Mouse (Mus musculus): ENCODE data around the gene Bcdin3d. TPM values are rescaled to one million over a fixed set of nuclear protein-coding genes. Genes with fewer than 3 reads are reported as not detected.

Bcdin3d gene
- polyA plus RNA-seq, 1 experiment from 2014 or later, result 13.7 TPM

DNA sequence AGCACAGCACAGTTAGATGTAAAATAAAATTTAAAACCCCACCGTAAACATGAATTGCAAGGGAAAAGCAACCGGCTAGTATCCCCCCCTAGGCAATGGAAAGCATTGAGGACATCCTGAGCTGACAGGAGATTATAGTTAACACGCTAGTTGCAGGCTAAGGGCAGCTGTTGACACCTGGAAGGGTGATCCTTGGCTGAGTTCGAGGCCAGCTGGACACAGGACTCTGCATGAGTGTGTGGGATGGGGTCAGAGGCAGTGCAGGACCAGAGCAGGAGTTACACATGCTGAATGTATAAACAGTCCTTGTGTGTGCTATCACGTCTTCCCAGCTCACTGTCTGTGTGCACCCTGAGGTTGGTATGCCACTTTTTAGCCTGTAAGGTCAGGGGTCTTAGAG, 28.7 kb upstream of the Bcdin3d start:
- Histone ChIP-seq H3K4me2 (ENCODE audit: low read depth, low read length) (no peak overlapping the region), H3K9ac (ENCODE audit: low read length) (no peak overlapping the region), H3K36me3 (ENCODE audit: control insufficient read depth, insufficient read depth, low read length) (no peaks in the 10 kb centered on the region), H3K9me3 (ENCODE audit: control insufficient read depth, low read length) (no peaks in the 10 kb centered on the region), H3K4me3 (ENCODE audit: low read length) (no peak overlapping the region), H3K27me3 (ENCODE audit: control insufficient read depth, insufficient read depth, low read depth, low read length) (no peaks in the 10 kb centered on the region), H3K27ac (ENCODE audit: low read length) (no peak overlapping the region), H3K4me1 (replicated peaks; ENCODE audit: control insufficient read depth, insufficient read depth, low read length) (peaks cover 65% of the 10 kb centered on the region)
- ATAC-seq (ENCODE audit: low read depth), result no peak
- WGBS, result 66% methylated on average over 5 of the region's 5 CpGs

DNA sequence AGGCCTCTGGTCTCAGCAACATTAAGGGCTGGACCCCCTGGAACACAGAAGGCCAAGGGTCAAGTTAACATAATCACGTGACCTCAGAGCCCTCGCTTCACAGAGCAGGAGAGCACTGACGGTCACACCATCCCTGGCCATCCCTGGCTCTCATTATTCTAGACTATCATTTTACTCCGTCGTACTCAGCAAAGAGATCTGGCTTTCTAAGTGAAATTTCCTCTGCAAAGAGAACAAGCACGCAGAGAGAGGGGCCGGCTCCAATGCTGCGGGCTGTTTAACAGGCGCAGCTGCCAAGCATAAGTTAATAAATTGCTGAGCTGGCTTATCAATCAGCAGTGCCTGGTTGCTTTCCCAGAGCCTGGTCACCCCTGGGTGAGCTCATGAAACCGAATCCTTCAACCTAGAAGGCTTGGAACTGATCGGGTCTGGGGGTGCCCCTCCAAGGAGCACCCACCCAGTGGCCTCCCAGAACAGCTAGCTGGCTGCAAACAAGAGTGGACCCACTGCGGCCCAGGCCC, 27.8 kb upstream of the Bcdin3d start:
- Histone ChIP-seq H3K9ac (ENCODE audit: low read length) (no peak overlapping the region), H3K27ac (ENCODE audit: low read length) (peak overlapping the region; percentile 45; the same call in 1 of the 2 replicates), H3K27me3 (ENCODE audit: control insufficient read depth, insufficient read depth, low read depth, low read length) (no peaks in the 10 kb centered on the region), H3K36me3 (ENCODE audit: control insufficient read depth, insufficient read depth, low read length) (no peaks in the 10 kb centered on the region), H3K9me3 (ENCODE audit: control insufficient read depth, low read length) (no peaks in the 10 kb centered on the region), H3K4me3 (ENCODE audit: low read length) (no peak overlapping the region), H3K4me1 (replicated peaks; ENCODE audit: control insufficient read depth, insufficient read depth, low read length) (peaks cover 74% of the 10 kb centered on the region), H3K4me2 (ENCODE audit: low read depth, low read length) (no peak overlapping the region)
- WGBS, result 42% methylated on average over 12 of the region's 12 CpGs
- no peak for ATAC-seq (ENCODE audit: low read depth)

DNA sequence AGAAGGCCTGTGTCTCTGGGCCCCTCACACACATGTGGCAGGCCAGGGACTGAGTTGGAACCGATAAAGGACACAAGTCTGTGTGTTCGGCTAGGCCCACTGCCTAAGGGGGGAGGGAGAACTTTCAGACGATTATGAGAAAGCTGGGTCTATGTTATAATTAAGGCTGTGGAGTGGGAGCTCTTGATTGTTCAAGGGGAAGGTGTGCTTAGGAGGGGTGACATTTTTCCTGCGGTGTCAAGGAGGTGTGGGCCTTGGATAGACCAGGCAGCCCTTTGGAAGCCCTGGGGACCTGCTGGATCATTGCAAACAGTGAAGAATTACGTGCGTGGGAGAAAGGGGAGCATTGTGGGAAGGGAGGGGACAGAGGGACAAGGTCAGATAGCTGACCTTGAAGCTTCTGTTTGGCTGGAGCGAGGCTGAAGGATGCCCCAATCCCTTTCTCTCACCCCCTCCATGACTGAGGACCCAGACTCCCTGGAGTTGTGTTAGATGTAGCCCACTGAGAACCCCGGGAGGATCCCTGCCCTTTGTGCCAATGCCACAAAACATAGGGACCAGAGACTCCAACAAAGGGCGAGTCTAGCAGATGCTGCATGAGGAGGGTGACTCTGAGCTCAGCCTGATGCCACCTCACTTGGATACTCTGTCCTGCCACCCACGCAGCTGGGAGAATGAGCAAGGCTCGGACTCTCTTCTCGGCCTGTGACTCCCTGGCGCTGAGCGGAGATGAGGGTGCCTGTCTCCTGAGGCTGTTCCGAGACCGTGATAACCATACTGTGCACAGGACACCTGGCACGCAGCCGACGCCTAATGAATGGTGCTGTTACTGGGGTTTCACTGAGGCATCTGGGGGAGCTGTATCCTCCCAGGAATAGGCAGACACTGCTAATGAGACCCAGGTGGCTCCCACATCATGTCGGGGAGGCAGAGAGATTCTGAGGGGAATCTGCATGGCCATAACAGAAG, 27.0 kb upstream of the Bcdin3d start:
- H3K27me3 ChIP-seq (ENCODE audit: control insufficient read depth, insufficient read depth, low read depth, low read length), result no peaks in the 10 kb centered on the region
- no peaks in the 10 kb centered on the region for H3K9me3 ChIP-seq (ENCODE audit: control insufficient read depth, low read length)
- ATAC-seq (ENCODE audit: low read depth), result no peak
- H3K36me3 ChIP-seq (ENCODE audit: control insufficient read depth, insufficient read depth, low read length), result no peaks in the 10 kb centered on the region
- 67% methylated on average over 20 of the region's 20 CpGs for WGBS
- H3K4me3 ChIP-seq (ENCODE audit: low read length), result no peak overlapping the region
- no peak overlapping the region for H3K4me2 ChIP-seq (ENCODE audit: low read depth, low read length)
- H3K9ac ChIP-seq (ENCODE audit: low read length), result no peak overlapping the region
- H3K27ac ChIP-seq (ENCODE audit: low read length), result peak overlapping the region; percentile 45; the same call in 1 of the 2 replicates
- peaks cover 75% of the 10 kb centered on the region for H3K4me1 ChIP-seq (replicated peaks; ENCODE audit: control insufficient read depth, insufficient read depth, low read length)

DNA sequence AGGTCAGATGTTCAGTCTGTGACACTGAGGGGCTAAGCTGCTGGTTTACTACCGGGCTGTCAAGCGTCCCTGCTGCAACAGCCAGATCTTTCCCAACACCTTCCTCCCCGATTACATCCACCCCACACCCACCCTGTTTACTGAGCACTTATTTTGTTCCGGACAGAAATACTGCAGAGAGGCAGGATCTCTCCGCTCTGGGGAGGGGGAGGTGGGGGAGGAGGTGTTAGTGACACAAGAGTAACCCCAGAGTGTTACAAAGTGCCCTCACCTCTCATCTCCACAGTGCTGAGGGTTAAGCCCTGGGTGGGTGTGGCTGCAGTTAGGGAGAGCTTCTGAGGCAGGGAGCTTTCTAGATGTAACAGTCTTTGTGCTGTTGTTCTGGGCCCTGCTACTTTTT, 25.8 kb upstream of the Bcdin3d start:
- ATAC-seq (ENCODE audit: low read depth), result no peak
- 12% methylated on average over 5 of the region's 5 CpGs for WGBS
- H3K4me2 ChIP-seq (ENCODE audit: low read depth, low read length), result no peak overlapping the region
- no peaks in the 10 kb centered on the region for H3K9me3 ChIP-seq (ENCODE audit: control insufficient read depth, low read length)
- H3K9ac ChIP-seq (ENCODE audit: low read length), result no peak overlapping the region
- peaks cover 63% of the 10 kb centered on the region for H3K4me1 ChIP-seq (replicated peaks; ENCODE audit: control insufficient read depth, insufficient read depth, low read length)
- no peak overlapping the region for H3K4me3 ChIP-seq (ENCODE audit: low read length)
- no peaks in the 10 kb centered on the region for H3K27me3 ChIP-seq (ENCODE audit: control insufficient read depth, insufficient read depth, low read depth, low read length)
- no peak overlapping the region for H3K27ac ChIP-seq (ENCODE audit: low read length)
- no peaks in the 10 kb centered on the region for H3K36me3 ChIP-seq (ENCODE audit: control insufficient read depth, insufficient read depth, low read length)

GRCm38 (mm10) chr15:99499726-99500125, 25.2 kb upstream of the Bcdin3d start:
- no peak for ATAC-seq (ENCODE audit: low read depth)
- H3K9ac ChIP-seq (ENCODE audit: low read length), result no peak overlapping the region
- peaks cover 57% of the 10 kb centered on the region for H3K4me1 ChIP-seq (replicated peaks; ENCODE audit: control insufficient read depth, insufficient read depth, low read length)
- no peaks in the 10 kb centered on the region for H3K9me3 ChIP-seq (ENCODE audit: control insufficient read depth, low read length)
- H3K27ac ChIP-seq (ENCODE audit: low read length), result peak overlapping the region; percentile 25; the same call in 1 of the 2 replicates
- H3K27me3 ChIP-seq (ENCODE audit: control insufficient read depth, insufficient read depth, low read depth, low read length), result no peaks in the 10 kb centered on the region
- WGBS, result 39% methylated on average over 6 of the region's 6 CpGs
- no peak overlapping the region for H3K4me3 ChIP-seq (ENCODE audit: low read length)
- H3K4me2 ChIP-seq (ENCODE audit: low read depth, low read length), result no peak overlapping the region
- H3K36me3 ChIP-seq (ENCODE audit: control insufficient read depth, insufficient read depth, low read length), result no peaks in the 10 kb centered on the region

GRCm38 (mm10) chr15:99498781-99499180, 24.3 kb upstream of the Bcdin3d start:
- peak; percentile 60 for ATAC-seq (ENCODE audit: low read depth)
- H3K9ac ChIP-seq (ENCODE audit: low read length), result peak overlapping the region; percentile 26
- H3K27me3 ChIP-seq (ENCODE audit: control insufficient read depth, insufficient read depth, low read depth, low read length), result no peaks in the 10 kb centered on the region
- H3K27ac ChIP-seq (ENCODE audit: low read length), result peak overlapping the region; percentile 86
- H3K4me2 ChIP-seq (ENCODE audit: low read depth, low read length), result no peak overlapping the region
- no peaks in the 10 kb centered on the region for H3K36me3 ChIP-seq (ENCODE audit: control insufficient read depth, insufficient read depth, low read length)
- H3K4me1 ChIP-seq (replicated peaks; ENCODE audit: control insufficient read depth, insufficient read depth, low read length), result peaks cover 51% of the 10 kb centered on the region
- H3K4me3 ChIP-seq (ENCODE audit: low read length), result no peak overlapping the region
- no peaks in the 10 kb centered on the region for H3K9me3 ChIP-seq (ENCODE audit: control insufficient read depth, low read length)
- WGBS, result 41% methylated on average over 4 of the region's 4 CpGs

GRCm38 (mm10) chr15:99498356-99498755, 23.8 kb upstream of the Bcdin3d start:
- peak overlapping the region; percentile 26; the same call in 1 of the 2 replicates for H3K9ac ChIP-seq (ENCODE audit: low read length)
- WGBS, result 40% methylated on average over 4 of the region's 4 CpGs
- ATAC-seq (ENCODE audit: low read depth), result peak; percentile 4; the same call in 1 of the 2 replicates
- H3K36me3 ChIP-seq (ENCODE audit: control insufficient read depth, insufficient read depth, low read length), result no peaks in the 10 kb centered on the region
- H3K27me3 ChIP-seq (ENCODE audit: control insufficient read depth, insufficient read depth, low read depth, low read length), result no peaks in the 10 kb centered on the region
- H3K27ac ChIP-seq (ENCODE audit: low read length), result peak overlapping the region; percentile 86
- H3K4me3 ChIP-seq (ENCODE audit: low read length), result no peak overlapping the region
- H3K4me1 ChIP-seq (replicated peaks; ENCODE audit: control insufficient read depth, insufficient read depth, low read length), result peaks cover 51% of the 10 kb centered on the region
- H3K9me3 ChIP-seq (ENCODE audit: control insufficient read depth, low read length), result no peaks in the 10 kb centered on the region
- H3K4me2 ChIP-seq (ENCODE audit: low read depth, low read length), result no peak overlapping the region

GRCm38 (mm10) chr15:99497527-99498242, 23.2 kb upstream of the Bcdin3d start:
- no peak overlapping the region for H3K9ac ChIP-seq (ENCODE audit: low read length)
- H3K9me3 ChIP-seq (ENCODE audit: control insufficient read depth, low read length), result no peaks in the 10 kb centered on the region
- ATAC-seq (ENCODE audit: low read depth), result peak; percentile 70
- H3K4me2 ChIP-seq (ENCODE audit: low read depth, low read length), result peak overlapping the region; percentile 36; the same call in 1 of the 2 replicates
- H3K4me3 ChIP-seq (ENCODE audit: low read length), result no peak overlapping the region
- WGBS, result 36% methylated on average over 12 of the region's 12 CpGs
- no peaks in the 10 kb centered on the region for H3K27me3 ChIP-seq (ENCODE audit: control insufficient read depth, insufficient read depth, low read depth, low read length)
- H3K27ac ChIP-seq (ENCODE audit: low read length), result peak overlapping the region; percentile 86
- H3K4me1 ChIP-seq (replicated peaks; ENCODE audit: control insufficient read depth, insufficient read depth, low read length), result peaks cover 49% of the 10 kb centered on the region
- H3K36me3 ChIP-seq (ENCODE audit: control insufficient read depth, insufficient read depth, low read length), result no peaks in the 10 kb centered on the region

- no peak overlapping the region for H3K4me2 ChIP-seq (ENCODE audit: low read depth, low read length)
- ATAC-seq (ENCODE audit: low read depth), result peak; percentile 36
- H3K9me3 ChIP-seq (ENCODE audit: control insufficient read depth, low read length), result no peaks in the 10 kb centered on the region
- 5% methylated on average over 4 of the region's 4 CpGs for WGBS
- H3K4me1 ChIP-seq (replicated peaks; ENCODE audit: control insufficient read depth, insufficient read depth, low read length), result peaks cover 43% of the 10 kb centered on the region
- no peaks in the 10 kb centered on the region for H3K27me3 ChIP-seq (ENCODE audit: control insufficient read depth, insufficient read depth, low read depth, low read length)
- H3K27ac ChIP-seq (ENCODE audit: low read length), result peak overlapping the region; percentile 86
- no peaks in the 10 kb centered on the region for H3K36me3 ChIP-seq (ENCODE audit: control insufficient read depth, insufficient read depth, low read length)
- no peak overlapping the region for H3K4me3 ChIP-seq (ENCODE audit: low read length)
- no peak overlapping the region for H3K9ac ChIP-seq (ENCODE audit: low read length)
These were observed 22.5 kb upstream of the Bcdin3d start for GRCm38 (mm10) chr15:99497061-99497460.

All from lung, embryonic 16.5 days (tissue).